Mouse (Mus musculus): Measurements from ENCODE around the gene Cys1. TPM values are rescaled to one million over a fixed set of nuclear protein-coding genes. Genes with fewer than 3 reads are reported as not detected.

The Cys1 gene
- polyA plus RNA-seq, 1 experiment from 2014 or later = 1.9 TPM

GRCm38 (mm10) chr12:24686038-24686695, 4.6 kb upstream of the Cys1 start:
- H3K36me3 ChIP-seq (ENCODE audit: control insufficient read depth, insufficient read depth, low read length) = no peaks in the 10 kb centered on the region
- H3K27ac ChIP-seq (ENCODE audit: low read length) = 0 out of 2 replicates have a peak overlapping the region, but pooled peaks have one; percentile 27
- WGBS = 49% methylated on average over 6 of the region's 6 CpGs
- H3K4me1 ChIP-seq (ENCODE audit: control insufficient read depth, insufficient read depth, low read length) = peaks cover 21% of the 10 kb centered on the region
- H3K4me3 ChIP-seq (replicated peaks; ENCODE audit: low read length) = no peak overlapping the region
- ATAC-seq (ENCODE audit: insufficient read depth, low FRiP score) = peak; percentile 70; the same call in 1 of the 2 replicates
- peaks cover 8% of the 10 kb centered on the region for H3K27me3 ChIP-seq (ENCODE audit: control insufficient read depth, insufficient read depth, low read length)
- no peaks in the 10 kb centered on the region for H3K9me3 ChIP-seq (replicated peaks; ENCODE audit: control insufficient read depth, low read length)
- no peak overlapping the region for H3K4me2 ChIP-seq (ENCODE audit: low read depth, low read length)
- H3K9ac ChIP-seq (ENCODE audit: low read length) = no peak overlapping the region

GRCm38 (mm10) chr12:24683461-24683860, 1.8 kb upstream of the Cys1 start:
- ATAC-seq (ENCODE audit: insufficient read depth, low FRiP score) = no peak
- H3K36me3 ChIP-seq (ENCODE audit: control insufficient read depth, insufficient read depth, low read length) = no peaks in the 10 kb centered on the region
- H3K4me1 ChIP-seq (ENCODE audit: control insufficient read depth, insufficient read depth, low read length) = peaks cover 27% of the 10 kb centered on the region
- no peak overlapping the region for H3K9ac ChIP-seq (ENCODE audit: low read length)
- H3K4me2 ChIP-seq (ENCODE audit: low read depth, low read length) = no peak overlapping the region
- peaks cover 8% of the 10 kb centered on the region for H3K27me3 ChIP-seq (ENCODE audit: control insufficient read depth, insufficient read depth, low read length)
- no peaks in the 10 kb centered on the region for H3K9me3 ChIP-seq (replicated peaks; ENCODE audit: control insufficient read depth, low read length)
- H3K27ac ChIP-seq (ENCODE audit: low read length) = no peak overlapping the region
- no peak overlapping the region for H3K4me3 ChIP-seq (replicated peaks; ENCODE audit: low read length)
- WGBS = 69% methylated on average over 7 of the region's 7 CpGs

- WGBS = 25% methylated on average over 8 of the region's 8 CpGs
- Histone ChIP-seq H3K9me3 (replicated peaks; ENCODE audit: control insufficient read depth, low read length) (no peaks in the 10 kb centered on the region), H3K27ac (ENCODE audit: low read length) (peak overlapping the region; percentile 11; the same call in 1 of the 2 replicates), H3K9ac (ENCODE audit: low read length) (no peak overlapping the region), H3K27me3 (ENCODE audit: control insufficient read depth, insufficient read depth, low read length) (peaks cover 8% of the 10 kb centered on the region), H3K4me1 (ENCODE audit: control insufficient read depth, insufficient read depth, low read length) (peaks cover 27% of the 10 kb centered on the region), H3K4me3 (replicated peaks; ENCODE audit: low read length) (no peak overlapping the region), H3K4me2 (ENCODE audit: low read depth, low read length) (peak overlapping the region; percentile 9; the same call in 1 of the 2 replicates), H3K36me3 (ENCODE audit: control insufficient read depth, insufficient read depth, low read length) (no peaks in the 10 kb centered on the region)
- ATAC-seq (ENCODE audit: insufficient read depth, low FRiP score) = peak; percentile 30; the same call in 1 of the 2 replicates
These were observed 950 bp upstream of the Cys1 start for GRCm38 (mm10) chr12:24682563-24682962.

- peak; percentile 52; the same call in 1 of the 2 replicates for ATAC-seq (ENCODE audit: insufficient read depth, low FRiP score)
- Histone ChIP-seq H3K9me3 (replicated peaks; ENCODE audit: control insufficient read depth, low read length) (no peaks in the 10 kb centered on the region), H3K27ac (ENCODE audit: low read length) (no peak overlapping the region), H3K27me3 (ENCODE audit: control insufficient read depth, insufficient read depth, low read length) (peaks cover 8% of the 10 kb centered on the region), H3K4me2 (ENCODE audit: low read depth, low read length) (peak overlapping the region; percentile 84), H3K36me3 (ENCODE audit: control insufficient read depth, insufficient read depth, low read length) (no peaks in the 10 kb centered on the region), H3K4me3 (replicated peaks; ENCODE audit: low read length) (peak overlapping the region; percentile 50), H3K4me1 (ENCODE audit: control insufficient read depth, insufficient read depth, low read length) (peaks cover 22% of the 10 kb centered on the region), H3K9ac (ENCODE audit: low read length) (peak overlapping the region; percentile 78)
- 1% methylated on average over 60 of the region's 61 CpGs for WGBS
These were observed 924 bp downstream of the Cys1 start for GRCm38 (mm10) chr12:24680492-24681285.

- WGBS = 29% methylated on average over 9 of the region's 9 CpGs
- Histone ChIP-seq H3K27ac (ENCODE audit: low read length) (no peak overlapping the region), H3K4me1 (ENCODE audit: control insufficient read depth, insufficient read depth, low read length) (peaks cover 22% of the 10 kb centered on the region), H3K4me3 (replicated peaks; ENCODE audit: low read length) (peak overlapping the region; percentile 50), H3K4me2 (ENCODE audit: low read depth, low read length) (peak overlapping the region; percentile 84), H3K9ac (ENCODE audit: low read length) (peak overlapping the region; percentile 78), H3K36me3 (ENCODE audit: control insufficient read depth, insufficient read depth, low read length) (no peaks in the 10 kb centered on the region), H3K9me3 (replicated peaks; ENCODE audit: control insufficient read depth, low read length) (no peaks in the 10 kb centered on the region), H3K27me3 (ENCODE audit: control insufficient read depth, insufficient read depth, low read length) (peaks cover 8% of the 10 kb centered on the region)
- no peak for ATAC-seq (ENCODE audit: insufficient read depth, low FRiP score)
These were observed 1.5 kb downstream of the Cys1 start for GRCm38 (mm10) chr12:24680096-24680491.

- no peaks in the 10 kb centered on the region for H3K36me3 ChIP-seq (ENCODE audit: control insufficient read depth, insufficient read depth, low read length)
- WGBS = 83% methylated on average over 5 of the region's 5 CpGs
These were observed 19.5 kb downstream of the Cys1 start for GRCm38 (mm10) chr12:24662131-24662530.

GRCm38 (mm10) chr12:24661100-24661499, 20.5 kb downstream of the Cys1 start:
- Histone ChIP-seq H3K27ac (ENCODE audit: low read length) (no peak overlapping the region), H3K4me2 (ENCODE audit: low read depth, low read length) (no peak overlapping the region), H3K36me3 (ENCODE audit: control insufficient read depth, insufficient read depth, low read length) (no peaks in the 10 kb centered on the region), H3K9me3 (replicated peaks; ENCODE audit: control insufficient read depth, low read length) (no peaks in the 10 kb centered on the region), H3K4me3 (replicated peaks; ENCODE audit: low read length) (no peak overlapping the region), H3K4me1 (ENCODE audit: control insufficient read depth, insufficient read depth, low read length) (peaks cover 5% of the 10 kb centered on the region; the same call in 1 of the 2 replicates), H3K27me3 (ENCODE audit: control insufficient read depth, insufficient read depth, low read length) (no peaks in the 10 kb centered on the region), H3K9ac (ENCODE audit: low read length) (no peak overlapping the region)
- WGBS = 77% methylated on average over 4 of the region's 4 CpGs
- ATAC-seq (ENCODE audit: insufficient read depth, low FRiP score) = no peak

More at GRCm38 (mm10) chr12:24662131-24662530, 19.5 kb downstream of the Cys1 start:
- no peak for ATAC-seq (ENCODE audit: insufficient read depth, low FRiP score)
- Histone ChIP-seq H3K9ac (ENCODE audit: low read length) (no peak overlapping the region), H3K4me1 (ENCODE audit: control insufficient read depth, insufficient read depth, low read length) (no peaks in the 10 kb centered on the region), H3K4me2 (ENCODE audit: low read depth, low read length) (no peak overlapping the region), H3K27me3 (ENCODE audit: control insufficient read depth, insufficient read depth, low read length) (no peaks in the 10 kb centered on the region), H3K9me3 (replicated peaks; ENCODE audit: control insufficient read depth, low read length) (no peaks in the 10 kb centered on the region), H3K4me3 (replicated peaks; ENCODE audit: low read length) (no peak overlapping the region), H3K27ac (ENCODE audit: low read length) (no peak overlapping the region)

GRCm38 (mm10) chr12:24659923-24660322, 21.7 kb downstream of the Cys1 start:
- Histone ChIP-seq H3K4me1 (ENCODE audit: control insufficient read depth, insufficient read depth, low read length) (peaks cover 5% of the 10 kb centered on the region; the same call in 1 of the 2 replicates), H3K9ac (ENCODE audit: low read length) (no peak overlapping the region), H3K9me3 (replicated peaks; ENCODE audit: control insufficient read depth, low read length) (no peaks in the 10 kb centered on the region), H3K27ac (ENCODE audit: low read length) (no peak overlapping the region), H3K4me2 (ENCODE audit: low read depth, low read length) (no peak overlapping the region), H3K4me3 (replicated peaks; ENCODE audit: low read length) (no peak overlapping the region), H3K27me3 (ENCODE audit: control insufficient read depth, insufficient read depth, low read length) (no peaks in the 10 kb centered on the region), H3K36me3 (ENCODE audit: control insufficient read depth, insufficient read depth, low read length) (no peaks in the 10 kb centered on the region)
- ATAC-seq (ENCODE audit: insufficient read depth, low FRiP score) = no peak
- 91% methylated on average over 9 of the region's 9 CpGs for WGBS

GRCm38 (mm10) chr12:24658998-24659397, 22.6 kb downstream of the Cys1 start:
- Histone ChIP-seq H3K27me3 (ENCODE audit: control insufficient read depth, insufficient read depth, low read length) (no peaks in the 10 kb centered on the region), H3K9me3 (replicated peaks; ENCODE audit: control insufficient read depth, low read length) (no peaks in the 10 kb centered on the region), H3K36me3 (ENCODE audit: control insufficient read depth, insufficient read depth, low read length) (no peaks in the 10 kb centered on the region), H3K4me2 (ENCODE audit: low read depth, low read length) (no peak overlapping the region), H3K9ac (ENCODE audit: low read length) (no peak overlapping the region), H3K4me1 (ENCODE audit: control insufficient read depth, insufficient read depth, low read length) (peaks cover 5% of the 10 kb centered on the region; the same call in 1 of the 2 replicates), H3K27ac (ENCODE audit: low read length) (no peak overlapping the region), H3K4me3 (replicated peaks; ENCODE audit: low read length) (no peak overlapping the region)
- ATAC-seq (ENCODE audit: insufficient read depth, low FRiP score) = no peak
- 84% methylated on average over 4 of the region's 4 CpGs for WGBS

Measured in stomach, embryonic 16.5 days (tissue).